Mouse (Mus musculus): ENCODE results near the gene Arid3b. TPM values are rescaled to one million over a fixed set of nuclear protein-coding genes. Genes with fewer than 3 reads are reported as not detected.

The Arid3b gene
- total RNA-seq, 2 experiments from 2014 or later: 3.2 to 3.4 TPM

GRCm38 (mm10) chr9:57761563-57762551 is 74.7 kb downstream of the Arid3b start:
- no peak for ATAC-seq (replicated peaks; ENCODE audit: low FRiP score, low TSS enrichment, poor library complexity, severe bottlenecking)

- no peak for ATAC-seq (replicated peaks; ENCODE audit: low FRiP score, low TSS enrichment, poor library complexity, severe bottlenecking)
Measured at GRCm38 (mm10) chr9:57760416-57761146, 76.0 kb downstream of the Arid3b start.

GRCm38 (mm10) chr9:57759289-57759688 is 77.3 kb downstream of the Arid3b start:
- ATAC-seq (replicated peaks; ENCODE audit: low FRiP score, low TSS enrichment, poor library complexity, severe bottlenecking): peak; percentile 49

- ATAC-seq (replicated peaks; ENCODE audit: low FRiP score, low TSS enrichment, poor library complexity, severe bottlenecking): no peak
Measured at GRCm38 (mm10) chr9:57758528-57758927, 78.1 kb downstream of the Arid3b start.

GRCm38 (mm10) chr9:57757578-57757977 is 79.0 kb downstream of the Arid3b start:
- peak; percentile 58 for ATAC-seq (replicated peaks; ENCODE audit: low FRiP score, low TSS enrichment, poor library complexity, severe bottlenecking)

- ATAC-seq (replicated peaks; ENCODE audit: low FRiP score, low TSS enrichment, poor library complexity, severe bottlenecking): no peak
Measured at GRCm38 (mm10) chr9:57750901-57751300, 85.7 kb downstream of the Arid3b start.

- no peak for ATAC-seq (replicated peaks; ENCODE audit: low FRiP score, low TSS enrichment, poor library complexity, severe bottlenecking)
Measured at GRCm38 (mm10) chr9:57748831-57749230, 87.8 kb downstream of the Arid3b start.

GRCm38 (mm10) chr9:57748137-57748536 is 88.5 kb downstream of the Arid3b start:
- no peak for ATAC-seq (replicated peaks; ENCODE audit: low FRiP score, low TSS enrichment, poor library complexity, severe bottlenecking)

DNA sequence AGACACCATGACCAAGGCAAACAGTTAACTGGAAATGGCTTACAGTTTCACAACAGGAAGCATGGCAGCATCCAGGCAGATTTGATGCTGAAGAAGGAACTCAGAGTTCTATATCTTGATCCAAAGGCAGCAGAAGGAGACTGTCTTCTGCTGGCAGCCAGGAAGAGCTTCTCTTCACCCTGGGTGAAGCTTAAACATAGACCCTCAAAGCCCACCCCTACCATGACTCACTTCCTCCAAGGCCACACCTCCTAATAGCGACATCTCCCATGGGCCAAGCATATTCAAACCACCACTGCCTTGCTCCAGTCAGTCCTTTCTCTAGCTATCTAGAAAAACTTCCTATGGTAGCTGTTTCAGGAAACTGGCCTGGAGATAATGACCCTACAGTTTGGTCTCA is 89.5 kb downstream of the Arid3b start:
- no peak for ATAC-seq (replicated peaks; ENCODE audit: low FRiP score, low TSS enrichment, poor library complexity, severe bottlenecking)

GRCm38 (mm10) chr9:57744462-57745091 is 92.0 kb downstream of the Arid3b start:
- ATAC-seq (replicated peaks; ENCODE audit: low FRiP score, low TSS enrichment, poor library complexity, severe bottlenecking): peak; percentile 66

Other genes starting within 250 kb of the Arid3b start
- gene Ulk3, start 247.3 kb downstream of the Arid3b start, total RNA-seq (2014; fragmentation: Nextera tagmentation): 8.7 and 16.7 TPM in 2 replicates
- 2.6 and 3.8 TPM in 2 replicates for gene Ulk3, start 247.3 kb downstream of the Arid3b start, total RNA-seq (2017)
- gene Cplx3, start 230.5 kb downstream of the Arid3b start, total RNA-seq (2014; fragmentation: Nextera tagmentation): not detected in 2 replicates
- gene Cplx3, start 230.5 kb downstream of the Arid3b start, total RNA-seq (2017): not detected in 2 replicates
- not detected in 2 replicates for gene Lman1l, start 216.0 kb downstream of the Arid3b start, total RNA-seq (2014; fragmentation: Nextera tagmentation)
- not detected in 2 replicates for gene Lman1l, start 216.0 kb downstream of the Arid3b start, total RNA-seq (2017)
- gene Csk, start 183.2 kb downstream of the Arid3b start, total RNA-seq (2014; fragmentation: Nextera tagmentation): 151 and 213 TPM in 2 replicates
- 158 and 213 TPM in 2 replicates for gene Csk, start 183.2 kb downstream of the Arid3b start, total RNA-seq (2017)
- not detected in 2 replicates for gene Cyp1a2, start 153.1 kb downstream of the Arid3b start, total RNA-seq (2014; fragmentation: Nextera tagmentation)
- not detected in 2 replicates for gene Cyp1a2, start 153.1 kb downstream of the Arid3b start, total RNA-seq (2017)
- gene Cyp1a1, start 148.9 kb downstream of the Arid3b start, total RNA-seq (2014; fragmentation: Nextera tagmentation): 0.52 and 1.7 TPM in 2 replicates
- gene Cyp1a1, start 148.9 kb downstream of the Arid3b start, total RNA-seq (2017): 1.3 TPM in 1 of 2 replicates, not detected in the other
- 14.2 and 25.0 TPM in 2 replicates for gene Edc3, start 128.3 kb downstream of the Arid3b start, total RNA-seq (2014; fragmentation: Nextera tagmentation)
- 4.8 and 6.0 TPM in 2 replicates for gene Edc3, start 128.3 kb downstream of the Arid3b start, total RNA-seq (2017)
- 58.1 and 73.0 TPM in 2 replicates for gene Clk3, start 70.9 kb downstream of the Arid3b start, total RNA-seq (2014; fragmentation: Nextera tagmentation)
- gene Clk3, start 70.9 kb downstream of the Arid3b start, total RNA-seq (2017): 24.7 and 36.4 TPM in 2 replicates
- gene Ubl7, start 74.2 kb upstream of the Arid3b start, total RNA-seq (2014; fragmentation: Nextera tagmentation): 85.5 and 88.9 TPM in 2 replicates
- gene Ubl7, start 74.2 kb upstream of the Arid3b start, total RNA-seq (2017): 20.6 and 20.7 TPM in 2 replicates
- gene Sema7a, start 103.3 kb upstream of the Arid3b start, total RNA-seq (2014; fragmentation: Nextera tagmentation): 0.59 TPM in 1 of 2 replicates, not detected in the other
- gene Sema7a, start 103.3 kb upstream of the Arid3b start, total RNA-seq (2017): not detected in 2 replicates
- not detected in 2 replicates for gene Cyp11a1, start 169.6 kb upstream of the Arid3b start, total RNA-seq (2014; fragmentation: Nextera tagmentation)
- gene Cyp11a1, start 169.6 kb upstream of the Arid3b start, total RNA-seq (2017): not detected in 2 replicates
- not detected in 2 replicates for gene Stra6, start 227.0 kb upstream of the Arid3b start, total RNA-seq (2014; fragmentation: Nextera tagmentation)
- not detected in 2 replicates for gene Stra6, start 227.0 kb upstream of the Arid3b start, total RNA-seq (2017)